11 mouse cellular contexts compared by ENCODE assay signal in the genomic region with DNA sequence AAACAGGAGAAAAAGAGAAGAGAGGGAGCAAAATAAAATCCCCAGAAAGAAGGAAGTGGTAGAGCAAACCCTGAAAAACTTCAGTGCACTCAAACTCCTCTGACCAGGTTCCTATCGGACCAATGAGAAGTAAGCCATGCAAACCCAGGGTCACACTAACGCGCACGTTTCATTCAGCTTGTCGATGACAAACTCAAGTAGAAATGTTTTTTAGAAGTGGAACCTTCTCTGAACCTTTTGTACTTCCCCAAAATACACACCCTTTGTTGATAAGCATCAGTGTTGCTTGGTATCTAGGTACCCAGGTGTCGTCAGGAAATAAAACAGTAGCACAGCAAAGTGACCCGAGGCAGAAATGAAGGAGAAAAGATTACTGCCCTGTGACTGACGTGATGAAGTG. TPM values are rescaled to one million over a fixed set of nuclear protein-coding genes. Genes with fewer than 3 reads are reported as not detected.
A peak's percentile ranks its signal among the peaks of the same experiment; 100 is the strongest.
DNase-seq lines count a peak whose midpoint lies in the region; ATAC-seq lines count a peak whose summit lies in the region.
"Had no signal": no experiment of that assay in that cellular context is flagged by ENCODE, and none has a peak within 500 bp of the region (broad histone marks: within the 10 kb centered on the region; RNA-seq: fewer than 3 reads in every experiment).

No protein-coding gene starts in this region.

- peak; percentile 86 for DNase-seq in heart, adult 11 months
- no peak for DNase-seq in heart, postnatal 10 days
- DNase-seq in CD4-positive, CD25-positive, alpha-beta regulatory T cell, adult 2 months (ENCODE audit: low read depth, low spot score) = peak; percentile 86
- DNase-seq in naive thymus-derived CD4-positive, alpha-beta T cell, adult 2 months (ENCODE audit: low read depth) = peak; percentile 92
- DNase-seq in urinary bladder, postnatal 25 days (ENCODE audit: low spot score) = no peak
- no peak for DNase-seq in gastrocnemius, postnatal 4 days (ENCODE audit: low spot score in 2 of 2)
- DNase-seq in right cerebral cortex, postnatal 25 days = no peak
- DNase-seq: cerebellum, postnatal 10 days; kidney, postnatal 10 days; midbrain, embryonic 14.5 days had no signal

- peak; percentile 81 for ATAC-seq in inflammation-experienced regulatory T-cells, adult 6 months

- intact Hi-C loops in heart, postnatal 10 days (cut with DNase I) = no loop called here

RNA-seq across cellular contexts. Expression of a gene that starts 20.9 kb away (rescaled TPM):
- total RNA-seq in heart, postnatal 10 days (2021) = 1 to 10 TPM in 1 of 2 experiments, under 1 TPM in 1; 0.82 to 1.0 TPM
- polyA plus RNA-seq in inflammation-experienced regulatory T-cells, adult 6 months (2017; shearing (Covaris generic)) = 100 to 1,000 TPM; 195 to 420 (median 351) TPM
- 1 to 10 TPM; 1.0 to 1.1 TPM for total RNA-seq in gastrocnemius, postnatal 4 days (2021)

Comparison
In these comparisons a context has a peak if more than half of its experiments do, and no peak if none do; other contexts are left out.
1. DNase-seq: peak in heart, adult 11 months (single experiment), CD4-positive, CD25-positive, alpha-beta regulatory T cell, adult 2 months (single experiment) and naive thymus-derived CD4-positive, alpha-beta T cell, adult 2 months (single experiment); none in heart, postnatal 10 days (0 of 2), urinary bladder, postnatal 25 days (single experiment), gastrocnemius, postnatal 4 days (0 of 2) and right cerebral cortex, postnatal 25 days (single experiment).